In genomic region chr5:123135471-123136360, GRCm38 (mm10) we compare ENCODE assay signal across 9 mouse cellular contexts. TPM values are rescaled to one million over a fixed set of nuclear protein-coding genes. Genes with fewer than 3 reads are reported as not detected.
A peak's percentile ranks its signal among the peaks of the same experiment; 100 is the strongest.
DNase-seq lines count a peak whose midpoint lies in the region; ATAC-seq lines count a peak whose summit lies in the region.
"Had no signal": no experiment of that assay in that cellular context is flagged by ENCODE, and none has a peak within 500 bp of the region (broad histone marks: within the 10 kb centered on the region; RNA-seq: fewer than 3 reads in every experiment).

No protein-coding gene starts in this region.

- peak; percentile 91 for DNase-seq in NIH3T3 (ENCODE audit: low read depth)
- peak; percentile 85 for DNase-seq in cerebellum, adult 11-12 months
- peak; percentile 58 for DNase-seq in hindbrain, embryonic 10.5 days (ENCODE audit: low spot score)
- peak; percentile 49 to 79 for DNase-seq in left cerebral cortex, adult 8-10 months (ENCODE audit: low spot score in 2 of 2)
- peak; percentile 89 to 95 for DNase-seq in lung, postnatal 4 days
- peak; percentile 59 for DNase-seq in right cerebral cortex, postnatal 4 days

- peaks cover 4% of the 10 kb centered on the region; the same call in 1 of the 2 replicates for H3K36me3 ChIP-seq in forebrain, embryonic 15.5 days
- H3K36me3 ChIP-seq in hindbrain, embryonic 10.5 days = peaks cover 54% of the 10 kb centered on the region

- H3K4me2 ChIP-seq in forebrain, embryonic 15.5 days (replicated peaks) = peak overlapping the region; percentile 98

- H3K27me3 ChIP-seq in forebrain, embryonic 15.5 days = no peaks in the 10 kb centered on the region
- peaks cover 10% of the 10 kb centered on the region for H3K27me3 ChIP-seq in hindbrain, embryonic 10.5 days (ENCODE audit: insufficient read depth, poor library complexity, severe bottlenecking)

- H3K4me3 ChIP-seq in forebrain, embryonic 15.5 days = peak overlapping the region; percentile 94
- peak overlapping the region; percentile 92 for H3K4me3 ChIP-seq in hindbrain, embryonic 10.5 days

- 3% methylated on average over 30 of the region's 30 CpGs for WGBS in forebrain, embryonic 15.5 days
- 4% methylated on average over 30 of the region's 30 CpGs for WGBS in hindbrain, embryonic 10.5 days

- H3K9me3 ChIP-seq in forebrain, embryonic 15.5 days = no peaks in the 10 kb centered on the region
- H3K9me3 ChIP-seq in hindbrain, embryonic 10.5 days = no peaks in the 10 kb centered on the region

- peak overlapping the region; percentile 99 for H3K9ac ChIP-seq in forebrain, embryonic 15.5 days (replicated peaks)

- peaks cover 65% of the 10 kb centered on the region for H3K4me1 ChIP-seq in forebrain, embryonic 15.5 days
- peaks cover 76% of the 10 kb centered on the region for H3K4me1 ChIP-seq in hindbrain, embryonic 10.5 days (replicated peaks)

- peak; percentile 4; the same call in 1 of the 2 replicates for ATAC-seq in forebrain, embryonic 15.5 days (replicated peaks)
- ATAC-seq in CD4-positive, CD25-positive, alpha-beta regulatory T cell, adult 4 months = no peak

- peak overlapping the region; percentile 100 for H3K27ac ChIP-seq in forebrain, embryonic 15.5 days (replicated peaks)
- peak overlapping the region; percentile 100 for H3K27ac ChIP-seq in hindbrain, embryonic 10.5 days

RNA-seq across cellular contexts. Expression of gene Rhof, which starts 3.2 kb away (rescaled TPM):
- polyA plus RNA-seq in forebrain, embryonic 15.5 days (2015; fragmentation: Nextera tagmentation; extraction: Ambion mirVana) = 11.4 and 12.4 TPM in 2 replicates
- polyA plus RNA-seq in hindbrain, embryonic 10.5 days (2016; fragmentation: Nextera tagmentation; extraction: Ambion mirVana) = 1.9 and 2.2 TPM in 2 replicates
- 10 to 100 TPM; 47.7 to 50.4 (median 48.3) TPM for total RNA-seq in left cerebral cortex, adult 8-10 months (2022)
- 100 to 1,000 TPM in 1 of 2 experiments, 10 to 100 TPM in 1; 80.6 to 101 TPM for polyA plus RNA-seq in CD4-positive, CD25-positive, alpha-beta regulatory T cell, adult 4 months (2017; shearing (Covaris generic))

RNA-seq across cellular contexts. Expression of gene Setd1b, which starts 6.3 kb away (rescaled TPM):
- 13.6 and 13.7 TPM in 2 replicates for polyA plus RNA-seq in forebrain, embryonic 15.5 days (2015; fragmentation: Nextera tagmentation; extraction: Ambion mirVana)
- polyA plus RNA-seq in hindbrain, embryonic 10.5 days (2016; fragmentation: Nextera tagmentation; extraction: Ambion mirVana) = 7.9 and 9.5 TPM in 2 replicates
- 10 to 100 TPM; 29.3 to 35.8 (median 32.5) TPM for total RNA-seq in left cerebral cortex, adult 8-10 months (2022)
- 10 to 100 TPM; 17.1 to 20.8 TPM for polyA plus RNA-seq in CD4-positive, CD25-positive, alpha-beta regulatory T cell, adult 4 months (2017; shearing (Covaris generic))

RNA-seq across cellular contexts. Expression of gene Psmd9, which starts 33.5 kb away (rescaled TPM):
- polyA plus RNA-seq in forebrain, embryonic 15.5 days (2015; fragmentation: Nextera tagmentation; extraction: Ambion mirVana) = 82.0 and 82.9 TPM in 2 replicates
- polyA plus RNA-seq in hindbrain, embryonic 10.5 days (2016; fragmentation: Nextera tagmentation; extraction: Ambion mirVana) = 77.7 and 86.3 TPM in 2 replicates
- 10 to 100 TPM; 24.3 to 36.7 (median 27.7) TPM for total RNA-seq in left cerebral cortex, adult 8-10 months (2022)
- 10 to 100 TPM; 36.5 to 41.5 TPM for polyA plus RNA-seq in CD4-positive, CD25-positive, alpha-beta regulatory T cell, adult 4 months (2017; shearing (Covaris generic))

RNA-seq across cellular contexts. Expression of gene Hpd, which starts 46.8 kb away (rescaled TPM):
- not detected in 2 replicates for polyA plus RNA-seq in forebrain, embryonic 15.5 days (2015; fragmentation: Nextera tagmentation; extraction: Ambion mirVana)
- not detected in 2 replicates for polyA plus RNA-seq in hindbrain, embryonic 10.5 days (2016; fragmentation: Nextera tagmentation; extraction: Ambion mirVana)
- not detected for total RNA-seq in left cerebral cortex, adult 8-10 months (2022)
- not detected for polyA plus RNA-seq in CD4-positive, CD25-positive, alpha-beta regulatory T cell, adult 4 months (2017; shearing (Covaris generic))
- total RNA-seq: layer of hippocampus, adult 8-10 months had no signal
